8 mouse cellular contexts compared by ENCODE assay signal in genomic region chr1:74000810-74001448, GRCm38 (mm10).
A peak's percentile ranks its signal among the peaks of the same experiment; 100 is the strongest.
DNase-seq lines count a peak whose midpoint lies in the region; ATAC-seq and TF ChIP-seq lines count a peak whose summit lies in the region.

No protein-coding gene starts in this region.

- peak overlapping the region; percentile 96 for H3K27ac ChIP-seq in heart, adult 2 months
- H3K27ac ChIP-seq in lung, embryonic 15.5 days: peak overlapping the region; percentile 96
- no peak overlapping the region for H3K27ac ChIP-seq in intestine, embryonic 16.5 days (ENCODE audit: low read length)
- H3K27ac ChIP-seq in stomach, embryonic 15.5 days: no peak overlapping the region

- 62% methylated on average over 2 of the region's 2 CpGs for WGBS in heart, adult 2 months
- WGBS in lung, embryonic 15.5 days: 46% methylated on average over 2 of the region's 2 CpGs
- WGBS in intestine, embryonic 16.5 days: 67% methylated on average over 2 of the region's 2 CpGs
- 58% methylated on average over 2 of the region's 2 CpGs for WGBS in stomach, embryonic 15.5 days

- intact Hi-C loops in heart, adult 2 months (cut with DNase I): loop anchor here (1.0 to 2.0 kb wide), 2 partner anchors 26 to 30 kb away; no protein-coding TSS in a partner anchor
- intact Hi-C loops in heart, postnatal 25 days (cut with DNase I): loop anchor here (2.0 kb wide), 1 partner anchor 30 kb away; no protein-coding TSS in a partner anchor

- H3K9ac ChIP-seq in heart, adult 2 months (ENCODE audit: low read depth, low read length): peak overlapping the region; percentile 65
- peak overlapping the region; percentile 14; the same call in 1 of the 2 replicates for H3K9ac ChIP-seq in lung, embryonic 15.5 days
- H3K9ac ChIP-seq in intestine, embryonic 16.5 days (ENCODE audit: low read depth, low read length): no peak overlapping the region
- no peak overlapping the region for H3K9ac ChIP-seq in stomach, embryonic 15.5 days

- peaks cover 69% of the 10 kb centered on the region for H3K4me1 ChIP-seq in heart, adult 2 months (ENCODE audit: control insufficient read depth, insufficient read depth, low read length)
- peaks cover 93% of the 10 kb centered on the region for H3K4me1 ChIP-seq in lung, embryonic 15.5 days
- H3K4me1 ChIP-seq in intestine, embryonic 16.5 days (ENCODE audit: control insufficient read depth, insufficient read depth, low read length): peaks cover 34% of the 10 kb centered on the region
- peaks cover 47% of the 10 kb centered on the region for H3K4me1 ChIP-seq in stomach, embryonic 15.5 days

- no peaks in the 10 kb centered on the region for H3K9me3 ChIP-seq in lung, embryonic 15.5 days
- H3K9me3 ChIP-seq in intestine, embryonic 16.5 days (ENCODE audit: control insufficient read depth, low read length): no peaks in the 10 kb centered on the region
- no peaks in the 10 kb centered on the region for H3K9me3 ChIP-seq in stomach, embryonic 15.5 days

- ATAC-seq in lung, embryonic 15.5 days (ENCODE audit: borderline replicate concordance, extremely low read depth, low FRiP score, low TSS enrichment): no peak
- ATAC-seq in intestine, embryonic 16.5 days: peak; percentile 18; the same call in 1 of the 2 replicates
- peak; percentile 12; the same call in 1 of the 2 replicates for ATAC-seq in stomach, embryonic 15.5 days (ENCODE audit: insufficient read depth, low FRiP score, low read depth)

- no peak for TF ChIP-seq POLR2A in heart, adult 2 months (IDR thresholded peaks at IDR 0.05; ENCODE audit: insufficient read depth, low read depth, low read length)

- H3K27me3 ChIP-seq in heart, adult 2 months (ENCODE audit: control insufficient read depth, insufficient read depth, low read length): no peaks in the 10 kb centered on the region
- no peaks in the 10 kb centered on the region for H3K27me3 ChIP-seq in lung, embryonic 15.5 days
- no peaks in the 10 kb centered on the region for H3K27me3 ChIP-seq in intestine, embryonic 16.5 days (replicated peaks; ENCODE audit: control insufficient read depth, insufficient read depth, low read length)
- no peaks in the 10 kb centered on the region for H3K27me3 ChIP-seq in stomach, embryonic 15.5 days (replicated peaks)

- H3K4me2 ChIP-seq in lung, embryonic 15.5 days: no peak overlapping the region
- no peak overlapping the region for H3K4me2 ChIP-seq in intestine, embryonic 16.5 days (ENCODE audit: low read depth, low read length)
- no peak overlapping the region for H3K4me2 ChIP-seq in stomach, embryonic 15.5 days

- no peak for TF ChIP-seq CTCF in heart, adult 2 months (IDR thresholded peaks at IDR 0.05)

- H3K4me3 ChIP-seq in heart, adult 2 months: peak overlapping the region; percentile 33
- H3K4me3 ChIP-seq in lung, embryonic 15.5 days: no peak overlapping the region
- H3K4me3 ChIP-seq in intestine, embryonic 16.5 days (ENCODE audit: low read length): no peak overlapping the region
- no peak overlapping the region for H3K4me3 ChIP-seq in stomach, embryonic 15.5 days (replicated peaks)

- H3K36me3 ChIP-seq in heart, adult 2 months (ENCODE audit: control insufficient read depth, insufficient read depth, low read length): peaks cover 57% of the 10 kb centered on the region
- H3K36me3 ChIP-seq in lung, embryonic 15.5 days: peaks cover 10% of the 10 kb centered on the region; the same call in 1 of the 2 replicates
- H3K36me3 ChIP-seq in intestine, embryonic 16.5 days (ENCODE audit: control insufficient read depth, insufficient read depth, low read length): no peaks in the 10 kb centered on the region
- no peaks in the 10 kb centered on the region for H3K36me3 ChIP-seq in stomach, embryonic 15.5 days

- 0 out of 2 replicates have a peak, but pooled peaks cover 2% of the 10 kb centered on the region for H3K79me2 ChIP-seq in heart, adult 2 months (replicated peaks; ENCODE audit: control insufficient read depth, insufficient read depth, low read length)

- TF ChIP-seq EP300 in heart, adult 2 months (IDR thresholded peaks at IDR 0.05; ENCODE audit: insufficient read depth, low read depth, low read length): no peak

- peak in 1 of 2 experiments; percentile 4 for DNase-seq in heart, adult 2 months
- DNase-seq in heart, postnatal 25 days (ENCODE audit: low spot score): no peak
- no peak for DNase-seq in lung, adult 18-20 months
- DNase-seq in right cerebral cortex, postnatal 10 days (ENCODE audit: low spot score in 2 of 2): no peak
- no peak for DNase-seq in thymus, postnatal 10 days (ENCODE audit: low spot score in 2 of 2)

Comparison
In these comparisons a context has a peak if more than half of its experiments do, and no peak if none do; other contexts are left out.
1. H3K27ac ChIP-seq: peak in heart, adult 2 months (single experiment) and lung, embryonic 15.5 days (single experiment); none in intestine, embryonic 16.5 days (single experiment) and stomach, embryonic 15.5 days (single experiment).
2. H3K9ac ChIP-seq: peak in heart, adult 2 months (single experiment) and lung, embryonic 15.5 days (single experiment); none in intestine, embryonic 16.5 days (single experiment) and stomach, embryonic 15.5 days (single experiment).